Mouse (Mus musculus) MEL (cell line): ENCODE data around the gene Slc5a11. TPM values are rescaled to one million over a fixed set of nuclear protein-coding genes. Genes with fewer than 3 reads are reported as not detected.

Experiments used
- DNase-seq: peaks from one replicate; pipeline ENCODE4 v3.0.0; 2011; ENCODE audit warnings: low read depth, low spot score
- H3K27ac ChIP-seq: 2 replicates; pipeline ENCODE4 v1.5.1; 2012; ENCODE audit warnings: low read depth, mild to moderate bottlenecking, control low read depth, low read length, moderate library complexity; ENCODE audit not compliant: control insufficient read depth
- H3K27me3 ChIP-seq, 2 experiments: fragments of 150-350 bp in 1 of 2; sonication (generic) in 1 of 2; 2 replicates each; pipeline ENCODE4 v1.6.1; 2012; ENCODE audit warnings: low read length in 2 of 2, mild to moderate bottlenecking in 2 of 2, improper control_type of control experiment in 1 of 2, moderate library complexity in 1 of 2; ENCODE audit not compliant: insufficient read depth in 2 of 2, control insufficient read depth in 1 of 2
- H3K36me3 ChIP-seq, 2 experiments: 2 replicates each; pipeline ENCODE4 v1.6.1; 2012 to 2014; ENCODE audit warnings: low read length in 2 of 2, improper control_type of control experiment in 1 of 2, inconsistent platforms in 1 of 2, mild to moderate bottlenecking in 1 of 2; ENCODE audit not compliant: insufficient read depth in 2 of 2, control insufficient read depth in 1 of 2
- H3K4me1 ChIP-seq, 2 experiments: fragments of 150-350 bp in 1 of 2; sonication (generic) in 1 of 2; 2 replicates each; pipeline ENCODE4 v1.6.1; 2012; ENCODE audit warnings: low read length in 2 of 2, improper control_type of control experiment in 1 of 2, mild to moderate bottlenecking in 1 of 2; ENCODE audit not compliant: insufficient read depth in 2 of 2, control insufficient read depth in 1 of 2
- H3K4me3 ChIP-seq, 2 experiments: fragments of 150-350 bp in 1 of 2; sonication (generic) in 1 of 2; 2 replicates each; pipeline ENCODE4 v1.5.1; 2012; ENCODE audit warnings: low read depth in 2 of 2, low read length in 2 of 2, mild to moderate bottlenecking in 2 of 2, moderate library complexity in 2 of 2, control low read depth in 1 of 2, improper control_type of control experiment in 1 of 2; ENCODE audit not compliant: control insufficient read depth in 1 of 2, insufficient read depth in 1 of 2
- H3K79me2 ChIP-seq: 2 replicates; pipeline ENCODE4 v1.6.1; 2012; ENCODE audit warnings: mild to moderate bottlenecking, low read length, moderate library complexity; ENCODE audit not compliant: control insufficient read depth, poor library complexity, insufficient read depth
- H3K9ac ChIP-seq: 2 replicates; pipeline ENCODE4 v1.6.1; 2012; ENCODE audit warnings: low read depth, mild to moderate bottlenecking, control low read depth, low read length, moderate library complexity; ENCODE audit not compliant: control insufficient read depth, poor library complexity, severe bottlenecking
- H3K9me3 ChIP-seq: fragments of 150-350 bp; sonication (generic); replicated peaks from 2 replicates; pipeline ENCODE4 v1.6.1; 2012; ENCODE audit warnings: mild to moderate bottlenecking, low read length, improper control_type of control experiment, moderate library complexity; ENCODE audit not compliant: insufficient read depth
- BHLHE40 ChIP-seq: IDR thresholded peaks from 2 replicates; pipeline ENCODE4 v1.6.1; 2012; ENCODE audit warnings: low read depth, mild to moderate bottlenecking, inconsistent platforms, low read length, improper control_type of control experiment, borderline replicate concordance
- CHD2 ChIP-seq: IDR thresholded peaks from 2 replicates; pipeline ENCODE4 v1.6.1; 2011; ENCODE audit warnings: low read length, improper control_type of control experiment
- CTCF ChIP-seq, 3 experiments: IDR thresholded peaks in 2 of 3; conservative IDR thresholded peaks in 1 of 3; 2 replicates each; pipeline ENCODE4 v1.5.1; 2011 to 2012; ENCODE audit warnings: low read length in 3 of 3, low read depth in 2 of 3, mild to moderate bottlenecking in 2 of 3, improper control_type of control experiment in 1 of 3, inconsistent platforms in 1 of 3, mixed read lengths in 1 of 3, moderate library complexity in 1 of 3; ENCODE audit not compliant: control insufficient read depth in 1 of 3, insufficient read depth in 1 of 3, poor library complexity in 1 of 3, severe bottlenecking in 1 of 3
- E2F4 ChIP-seq: IDR thresholded peaks from 2 replicates; pipeline ENCODE4 v1.6.1; 2011; ENCODE audit warnings: low read depth, low read length, improper control_type of control experiment, borderline replicate concordance
- ELF1 ChIP-seq: IDR thresholded peaks from 2 replicates; pipeline ENCODE4 v1.6.1; 2014; ENCODE audit warnings: low read depth, mild to moderate bottlenecking, inconsistent platforms, low read length, improper control_type of control experiment, moderate library complexity
- EP300 ChIP-seq, 2 experiments: IDR thresholded peaks; 2 replicates each; pipeline ENCODE4 v1.6.1; 2011; ENCODE audit warnings: improper control_type of control experiment in 2 of 2, low read length in 2 of 2, low read depth in 1 of 2, mild to moderate bottlenecking in 1 of 2
- GABPA ChIP-seq: IDR thresholded peaks from 2 replicates; pipeline ENCODE4 v1.6.1; 2012; ENCODE audit warnings: low read depth, mild to moderate bottlenecking, inconsistent platforms, low read length, improper control_type of control experiment, moderate library complexity
- GATA1 ChIP-seq: IDR thresholded peaks from 2 replicates; pipeline ENCODE4 v1.6.1; 2011; ENCODE audit warnings: low read depth, low read length, improper control_type of control experiment
- JUND ChIP-seq: IDR thresholded peaks from 2 replicates; pipeline ENCODE4 v1.6.1; 2011; ENCODE audit warnings: low read depth, mild to moderate bottlenecking, improper control_type of control experiment, low read length
- MAX ChIP-seq: IDR thresholded peaks from 2 replicates; pipeline ENCODE4 v1.6.1; 2011; ENCODE audit warnings: low read length, improper control_type of control experiment
- MXI1 ChIP-seq: IDR thresholded peaks from 2 replicates; pipeline ENCODE4 v1.6.1; 2011; ENCODE audit warnings: mild to moderate bottlenecking, low read depth, low read length, improper control_type of control experiment
- MYB ChIP-seq: IDR thresholded peaks from 2 replicates; pipeline ENCODE4 v1.6.1; 2011; ENCODE audit warnings: mild to moderate bottlenecking, low read depth, low read length, improper control_type of control experiment
- MYC ChIP-seq: IDR thresholded peaks from 2 replicates; pipeline ENCODE4 v1.6.1; 2011; ENCODE audit warnings: low read depth, mild to moderate bottlenecking, low read length, improper control_type of control experiment, moderate library complexity
- POLR2A ChIP-seq, 2 experiments: IDR thresholded peaks; 2 replicates each; pipeline ENCODE4 v1.6.1; 2011 to 2012; ENCODE audit warnings: low read length in 2 of 2, mild to moderate bottlenecking in 2 of 2, control low read depth in 1 of 2, improper control_type of control experiment in 1 of 2, low read depth in 1 of 2, moderate library complexity in 1 of 2; ENCODE audit not compliant: control insufficient read depth in 1 of 2, insufficient read depth in 1 of 2, poor library complexity in 1 of 2
- POLR2AphosphoS2 ChIP-seq: IDR thresholded peaks from 2 replicates; pipeline ENCODE4 v1.6.1; 2011; ENCODE audit warnings: low read length, improper control_type of control experiment
- POLR2AphosphoS5 ChIP-seq: IDR thresholded peaks from 2 replicates; pipeline ENCODE4 v1.6.1; 2012; ENCODE audit warnings: low read depth, borderline replicate concordance, mild to moderate bottlenecking, inconsistent platforms, low read length, moderate library complexity, mixed read lengths
- RAD21 ChIP-seq: IDR thresholded peaks from 2 replicates; pipeline ENCODE4 v1.6.1; 2011; ENCODE audit warnings: mild to moderate bottlenecking, low read depth, low read length, improper control_type of control experiment
- SMC3 ChIP-seq: IDR thresholded peaks from 2 replicates; pipeline ENCODE4 v1.6.1; 2011; ENCODE audit warnings: low read depth, low read length, improper control_type of control experiment
- TAL1 ChIP-seq: IDR thresholded peaks from 2 replicates; pipeline ENCODE4 v1.6.1; 2012; ENCODE audit warnings: mild to moderate bottlenecking, inconsistent platforms, low read length, moderate library complexity, mixed read lengths
- TCF12 ChIP-seq: IDR thresholded peaks from 2 replicates; pipeline ENCODE4 v1.6.1; 2014; ENCODE audit warnings: low read depth, mild to moderate bottlenecking, inconsistent platforms, low read length, improper control_type of control experiment, moderate library complexity
- USF2 ChIP-seq, 2 experiments: IDR thresholded peaks; 2 replicates each; pipeline ENCODE4 v1.6.1; 2011 to 2012; ENCODE audit warnings: improper control_type of control experiment in 2 of 2, low read length in 2 of 2, borderline replicate concordance in 1 of 2, inconsistent platforms in 1 of 2, low read depth in 1 of 2, mild to moderate bottlenecking in 1 of 2; ENCODE audit not compliant: insufficient read depth in 1 of 2
- ZC3H11A ChIP-seq: IDR thresholded peaks from 2 replicates; pipeline ENCODE4 v1.6.1; 2012; ENCODE audit warnings: low read depth, mild to moderate bottlenecking, inconsistent platforms, low read length, improper control_type of control experiment
- ZNF384 ChIP-seq: IDR thresholded peaks from 2 replicates; pipeline ENCODE4 v1.6.1; 2012; ENCODE audit warnings: low read depth, mild to moderate bottlenecking, inconsistent platforms, low read length, improper control_type of control experiment
- polyA plus RNA-seq, 2 experiments: library from polyadenylated mRNA; stranded (reverse) in 1 of 2; unstranded in 1 of 2; fragments of >175 nt in 1 of 2; fragments of >200 nt in 1 of 2; gene quantifications; 2 replicates each; pipeline versions ENCODE4 v1.2.1 to v1.2.4; 2012; ENCODE audit warnings: low replicate concordance in 2 of 2, low read depth in 1 of 2; ENCODE audit not compliant: insufficient read length in 2 of 2, insufficient read depth in 1 of 2, missing spikeins in 1 of 2
- total RNA-seq: library from RNA; depleted of rRNA; stranded (reverse); fragments of 300-350 nt; gene quantifications from 2 replicates; pipeline ENCODE4 v1.2.3, GENCODE M21; 2012

The Slc5a11 gene
- total and polyA plus RNA-seq, 3 experiments: not detected

GRCm38 (mm10) chr7:123194696-123195095 lies 19.9 kb upstream of the Slc5a11 start:
- H3K79me2 ChIP-seq: no peaks in the 10 kb centered on the region
- TF ChIP-seq ZC3H11A (no peak), E2F4 (no peak), EP300 (IDR thresholded peaks at IDR 0.05; ENCODE audit: low read depth in 1 of 2, low read length in 2 of 2) (no peak)
- H3K9me3 ChIP-seq: no peaks in the 10 kb centered on the region
- H3K27me3 ChIP-seq: no peaks in the 10 kb centered on the region
- no peak overlapping the region for H3K27ac ChIP-seq
- no peak overlapping the region for H3K9ac ChIP-seq
- H3K36me3 ChIP-seq: peaks cover 0 to 7% of the 10 kb centered on the region in 2 experiments; a peak in 1 of 4 replicates
- no peak overlapping the region for H3K4me3 ChIP-seq
- no peak for DNase-seq
- no peaks in the 10 kb centered on the region for H3K4me1 ChIP-seq

DNA sequence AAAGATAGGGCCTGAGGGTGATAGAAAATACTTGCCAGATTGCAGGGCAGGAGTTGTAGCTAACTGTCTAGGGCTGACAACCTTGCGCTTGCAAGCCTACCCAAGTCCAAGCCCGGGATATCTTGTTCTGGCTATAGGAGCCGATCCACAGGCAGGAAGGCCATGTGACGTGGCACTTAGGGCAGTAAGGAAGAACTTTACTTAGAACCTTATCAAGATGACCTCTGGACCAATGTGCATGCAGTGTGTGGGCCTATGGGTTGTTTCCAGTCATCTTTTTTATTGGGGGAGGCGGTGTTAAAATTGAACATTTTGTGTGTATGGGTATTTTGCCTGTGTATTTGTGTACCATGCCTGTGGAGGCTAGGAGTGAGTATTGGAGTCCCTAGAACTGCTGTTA lies 18.1 kb upstream of the Slc5a11 start:
- DNase-seq: no peak
- no peak overlapping the region for H3K9ac ChIP-seq
- H3K27ac ChIP-seq: no peak overlapping the region
- no peaks in the 10 kb centered on the region for H3K9me3 ChIP-seq
- TF ChIP-seq USF2 (IDR thresholded peaks at IDR 0.05; ENCODE audit: borderline replicate concordance in 1 of 2, insufficient read depth in 1 of 2, low read depth in 1 of 2, low read length in 2 of 2): no peak
- no peak for TF ChIP-seq TAL1
- TF ChIP-seq POLR2A (IDR thresholded peaks at IDR 0.05; ENCODE audit: control insufficient read depth in 1 of 2, insufficient read depth in 1 of 2, low read depth in 1 of 2, low read length in 2 of 2, poor library complexity in 1 of 2): no peak
- TF ChIP-seq POLR2AphosphoS5: no peak
- H3K4me3 ChIP-seq: no peak overlapping the region
- no peaks in the 10 kb centered on the region for H3K27me3 ChIP-seq
- H3K79me2 ChIP-seq: no peaks in the 10 kb centered on the region
- H3K36me3 ChIP-seq: peaks cover 0 to 5% of the 10 kb centered on the region in 2 experiments; a peak in 2 of 4 replicates
- H3K4me1 ChIP-seq: no peaks in the 10 kb centered on the region

DNA sequence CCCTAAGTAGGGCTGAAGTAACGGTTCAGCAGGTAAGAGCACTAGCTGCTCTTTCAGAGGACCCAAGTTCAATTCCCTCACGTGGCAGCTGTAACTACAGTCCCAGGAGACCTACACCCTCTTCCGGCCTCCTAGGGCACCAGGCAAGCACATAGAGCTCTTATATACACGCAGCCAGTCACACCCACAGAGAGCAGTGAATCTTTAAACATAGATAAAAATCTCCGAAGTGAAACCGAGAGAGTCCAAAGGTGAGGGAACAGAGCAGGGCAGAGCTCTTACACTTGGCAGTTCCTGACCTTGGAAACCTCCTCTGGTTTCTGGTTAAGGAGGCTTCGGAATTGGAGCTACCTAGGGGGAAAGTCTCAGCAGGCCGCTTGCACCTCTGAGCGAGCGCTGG lies 15.9 kb upstream of the Slc5a11 start:
- no peaks in the 10 kb centered on the region for H3K4me1 ChIP-seq
- DNase-seq: no peak

More for the DNA sequence above, 15.9 kb upstream of the Slc5a11 start:
- H3K27me3 ChIP-seq: no peaks in the 10 kb centered on the region
- no peaks in the 10 kb centered on the region for H3K79me2 ChIP-seq
- H3K9me3 ChIP-seq: no peaks in the 10 kb centered on the region
- TF ChIP-seq SMC3 (no peak), GATA1 (no peak), E2F4 (no peak), RAD21 (no peak), POLR2AphosphoS2 (no peak), CHD2 (no peak), MYB (no peak), GABPA (no peak), ZNF384 (no peak), CTCF (IDR thresholded peaks at IDR 0.05 in 2 of 3, conservative IDR thresholded peaks at IDR 0.05 in 1 of 3; ENCODE audit: control insufficient read depth in 1 of 3, insufficient read depth in 1 of 3, low read depth in 2 of 3, low read length in 3 of 3, poor library complexity in 1 of 3, severe bottlenecking in 1 of 3) (no peak), JUND (no peak), TCF12 (no peak), ZC3H11A (no peak), POLR2A (IDR thresholded peaks at IDR 0.05; ENCODE audit: control insufficient read depth in 1 of 2, insufficient read depth in 1 of 2, low read depth in 1 of 2, low read length in 2 of 2, poor library complexity in 1 of 2) (no peak), MYC (no peak), USF2 (IDR thresholded peaks at IDR 0.05; ENCODE audit: borderline replicate concordance in 1 of 2, insufficient read depth in 1 of 2, low read depth in 1 of 2, low read length in 2 of 2) (no peak), MAX (no peak), MXI1 (no peak), BHLHE40 (no peak), ELF1 (no peak)
- H3K4me3 ChIP-seq: no peak overlapping the region
- no peak overlapping the region for H3K9ac ChIP-seq
- H3K36me3 ChIP-seq: no peaks in the 10 kb centered on the region; a peak in 1 of 4 replicates
- no peak overlapping the region for H3K27ac ChIP-seq
